In genomic region chr12:84008729-84009128, GRCm38 (mm10) we compare ENCODE assay signal across 11 mouse cellular contexts. TPM values are rescaled to one million over a fixed set of nuclear protein-coding genes. Genes with fewer than 3 reads are reported as not detected.
DNase-seq lines count a peak whose midpoint lies in the region; ATAC-seq lines count a peak whose summit lies in the region.
"Had no signal": no experiment of that assay in that cellular context is flagged by ENCODE, and none has a peak within 500 bp of the region (broad histone marks: within the 10 kb centered on the region; RNA-seq: fewer than 3 reads in every experiment).

No protein-coding gene starts in this region.

- no peak for DNase-seq in kidney, postnatal 10 days
- DNase-seq in embryonic facial prominence, embryonic 14.5 days (ENCODE audit: low spot score) = no peak
- no peak for DNase-seq in intestine, embryonic 14.5 days (ENCODE audit: low spot score)
- no peak for DNase-seq in midbrain, embryonic 14.5 days
- DNase-seq in layer of hippocampus, postnatal 25 days (ENCODE audit: extremely low spot score in 1 of 2, low spot score in 1 of 2) = no peak
- DNase-seq in adrenal gland, postnatal 10 days = no peak
- no peak for DNase-seq in embryo, embryonic 11 days
- DNase-seq: thymus, postnatal 25 days had no signal

- H3K4me3 ChIP-seq in kidney, embryonic 14.5 days (ENCODE audit: low read length) = peak overlapping the region; percentile 43; the same call in 1 of the 2 replicates
- peak overlapping the region; percentile 49 for H3K4me3 ChIP-seq in embryonic facial prominence, embryonic 14.5 days (ENCODE audit: low read depth, low read length)
- peak overlapping the region; percentile 43; the same call in 1 of the 2 replicates for H3K4me3 ChIP-seq in intestine, embryonic 14.5 days (ENCODE audit: low read depth, low read length)
- peak overlapping the region; percentile 43 for H3K4me3 ChIP-seq in midbrain, embryonic 14.5 days (replicated peaks; ENCODE audit: low read depth, low read length)

- no peak for ATAC-seq in kidney, embryonic 14.5 days (ENCODE audit: low FRiP score, low TSS enrichment)
- ATAC-seq in embryonic facial prominence, embryonic 14.5 days (ENCODE audit: low read depth) = no peak
- ATAC-seq in intestine, embryonic 14.5 days (replicated peaks; ENCODE audit: low FRiP score, low TSS enrichment, low read depth) = no peak
- no peak for ATAC-seq in midbrain, embryonic 14.5 days (ENCODE audit: low FRiP score, low TSS enrichment)

- WGBS in kidney, embryonic 14.5 days = 72% methylated on average over 8 of the region's 8 CpGs
- 60% methylated on average over 8 of the region's 8 CpGs for WGBS in embryonic facial prominence, embryonic 14.5 days
- WGBS in intestine, embryonic 14.5 days = 62% methylated on average over 8 of the region's 8 CpGs
- WGBS in midbrain, embryonic 14.5 days = 41% methylated on average over 8 of the region's 8 CpGs

- peak overlapping the region; percentile 51 for H3K4me2 ChIP-seq in kidney, embryonic 14.5 days (replicated peaks; ENCODE audit: low read depth, low read length)
- H3K4me2 ChIP-seq in embryonic facial prominence, embryonic 14.5 days (ENCODE audit: low read depth, low read length) = peak overlapping the region; percentile 58
- H3K4me2 ChIP-seq in intestine, embryonic 14.5 days (ENCODE audit: low read length) = peak overlapping the region; percentile 45
- H3K4me2 ChIP-seq in midbrain, embryonic 14.5 days (ENCODE audit: low read length) = peak overlapping the region; percentile 56

- no peak overlapping the region for H3K9ac ChIP-seq in kidney, embryonic 14.5 days (ENCODE audit: low read depth, low read length)
- peak overlapping the region; percentile 67 for H3K9ac ChIP-seq in embryonic facial prominence, embryonic 14.5 days (ENCODE audit: low read depth, low read length)
- H3K9ac ChIP-seq in intestine, embryonic 14.5 days (ENCODE audit: low read length) = peak overlapping the region; percentile 51
- H3K9ac ChIP-seq in midbrain, embryonic 14.5 days (replicated peaks; ENCODE audit: low read length) = 0 out of 2 replicates have a peak overlapping the region, but pooled peaks have one; percentile 46

- H3K27me3 ChIP-seq in kidney, embryonic 14.5 days (ENCODE audit: control insufficient read depth, insufficient read depth, low read length) = no peaks in the 10 kb centered on the region
- no peaks in the 10 kb centered on the region for H3K27me3 ChIP-seq in embryonic facial prominence, embryonic 14.5 days (replicated peaks; ENCODE audit: control insufficient read depth, insufficient read depth, low read length)
- no peaks in the 10 kb centered on the region for H3K27me3 ChIP-seq in intestine, embryonic 14.5 days (replicated peaks; ENCODE audit: control insufficient read depth, insufficient read depth, low read length)
- no peaks in the 10 kb centered on the region for H3K27me3 ChIP-seq in midbrain, embryonic 14.5 days (ENCODE audit: control insufficient read depth, insufficient read depth, low read length)

- no peaks in the 10 kb centered on the region for H3K36me3 ChIP-seq in kidney, embryonic 14.5 days (ENCODE audit: control insufficient read depth, insufficient read depth, low read length)
- H3K36me3 ChIP-seq in embryonic facial prominence, embryonic 14.5 days (ENCODE audit: control insufficient read depth, insufficient read depth, low read length) = no peaks in the 10 kb centered on the region
- no peaks in the 10 kb centered on the region for H3K36me3 ChIP-seq in intestine, embryonic 14.5 days (ENCODE audit: control insufficient read depth, insufficient read depth, low read length)
- H3K36me3 ChIP-seq in midbrain, embryonic 14.5 days (ENCODE audit: control insufficient read depth, insufficient read depth, low read length) = no peaks in the 10 kb centered on the region

- peaks cover 6% of the 10 kb centered on the region for H3K4me1 ChIP-seq in kidney, embryonic 14.5 days (ENCODE audit: control insufficient read depth, insufficient read depth, low read length)
- peaks cover 9% of the 10 kb centered on the region for H3K4me1 ChIP-seq in embryonic facial prominence, embryonic 14.5 days (ENCODE audit: control insufficient read depth, insufficient read depth, low read length)
- H3K4me1 ChIP-seq in intestine, embryonic 14.5 days (replicated peaks; ENCODE audit: control insufficient read depth, insufficient read depth, low read length) = peaks cover 8% of the 10 kb centered on the region; the same call in 1 of the 2 replicates
- peaks cover 17% of the 10 kb centered on the region for H3K4me1 ChIP-seq in midbrain, embryonic 14.5 days (ENCODE audit: control insufficient read depth, insufficient read depth, low read length)

- H3K9me3 ChIP-seq in kidney, embryonic 14.5 days (ENCODE audit: control insufficient read depth, low read length) = no peaks in the 10 kb centered on the region
- H3K9me3 ChIP-seq in embryonic facial prominence, embryonic 14.5 days (ENCODE audit: control insufficient read depth, low read length) = no peaks in the 10 kb centered on the region
- H3K9me3 ChIP-seq in intestine, embryonic 14.5 days (ENCODE audit: control insufficient read depth, low read length) = no peaks in the 10 kb centered on the region
- H3K9me3 ChIP-seq in midbrain, embryonic 14.5 days (ENCODE audit: control insufficient read depth, low read length) = no peaks in the 10 kb centered on the region

- H3K27ac ChIP-seq in kidney, embryonic 14.5 days (ENCODE audit: low read depth, low read length) = no peak overlapping the region
- peak overlapping the region; percentile 45; the same call in 1 of the 2 replicates for H3K27ac ChIP-seq in embryonic facial prominence, embryonic 14.5 days (replicated peaks; ENCODE audit: low read depth, low read length)
- peak overlapping the region; percentile 66 for H3K27ac ChIP-seq in intestine, embryonic 14.5 days (ENCODE audit: low read depth)
- peak overlapping the region; percentile 67 for H3K27ac ChIP-seq in midbrain, embryonic 14.5 days (replicated peaks; ENCODE audit: low read depth, low read length)

RNA-seq across cellular contexts. Expression of gene Acot1, which starts 0.6 kb away (rescaled TPM):
- polyA plus RNA-seq in kidney, embryonic 14.5 days (2014; fragmentation: Nextera tagmentation; extraction: Ambion mirVana) = 48.9 and 55.2 TPM in 2 replicates
- polyA plus RNA-seq in embryonic facial prominence, embryonic 14.5 days (2014; fragmentation: Nextera tagmentation; extraction: Ambion mirVana) = 40.2 and 41.4 TPM in 2 replicates
- 89.0 and 99.5 TPM in 2 replicates for polyA plus RNA-seq in intestine, embryonic 14.5 days (2014; fragmentation: Nextera tagmentation; extraction: Ambion mirVana)
- polyA plus RNA-seq in midbrain, embryonic 14.5 days (2014; fragmentation: Nextera tagmentation; extraction: Ambion mirVana) = 98.3 and 108 TPM in 2 replicates
- 10 to 100 TPM; 25.6 to 30.9 TPM for total RNA-seq in layer of hippocampus, postnatal 25 days (2021)
- 10 to 100 TPM; 19.9 to 20.0 TPM for total RNA-seq in adrenal gland, postnatal 10 days (2021)

RNA-seq across cellular contexts. Expression of gene Acot2, which starts 21.1 kb away (rescaled TPM):
- polyA plus RNA-seq in kidney, embryonic 14.5 days (2014; fragmentation: Nextera tagmentation; extraction: Ambion mirVana) = 32.7 and 37.5 TPM in 2 replicates
- 9.8 and 14.5 TPM in 2 replicates for polyA plus RNA-seq in embryonic facial prominence, embryonic 14.5 days (2014; fragmentation: Nextera tagmentation; extraction: Ambion mirVana)
- polyA plus RNA-seq in intestine, embryonic 14.5 days (2014; fragmentation: Nextera tagmentation; extraction: Ambion mirVana) = 25.9 and 26.6 TPM in 2 replicates
- polyA plus RNA-seq in midbrain, embryonic 14.5 days (2014; fragmentation: Nextera tagmentation; extraction: Ambion mirVana) = 8.8 and 9.2 TPM in 2 replicates
- 10 to 100 TPM; 14.9 to 16.2 TPM for total RNA-seq in layer of hippocampus, postnatal 25 days (2021)
- 10 to 100 TPM; 52.7 to 57.5 TPM for total RNA-seq in adrenal gland, postnatal 10 days (2021)

RNA-seq across cellular contexts. Expression of gene Heatr4, which starts 24.1 kb away (rescaled TPM):
- not detected in 2 replicates for polyA plus RNA-seq in kidney, embryonic 14.5 days (2014; fragmentation: Nextera tagmentation; extraction: Ambion mirVana)
- not detected in 2 replicates for polyA plus RNA-seq in embryonic facial prominence, embryonic 14.5 days (2014; fragmentation: Nextera tagmentation; extraction: Ambion mirVana)
- polyA plus RNA-seq in intestine, embryonic 14.5 days (2014; fragmentation: Nextera tagmentation; extraction: Ambion mirVana) = not detected in 2 replicates
- polyA plus RNA-seq in midbrain, embryonic 14.5 days (2014; fragmentation: Nextera tagmentation; extraction: Ambion mirVana) = not detected in 2 replicates
- not detected for total RNA-seq in layer of hippocampus, postnatal 25 days (2021)
- total RNA-seq in adrenal gland, postnatal 10 days (2021) = not detected
- total RNA-seq: adrenal gland, postnatal 4 days had no signal
- polyA plus RNA-seq: erythroblast, embryonic 14.5 days had no signal

RNA-seq across cellular contexts. Expression of gene Acot4, which starts 29.4 kb away (rescaled TPM):
- 1.3 and 3.4 TPM in 2 replicates for polyA plus RNA-seq in kidney, embryonic 14.5 days (2014; fragmentation: Nextera tagmentation; extraction: Ambion mirVana)
- 0.13 and 0.38 TPM in 2 replicates for polyA plus RNA-seq in embryonic facial prominence, embryonic 14.5 days (2014; fragmentation: Nextera tagmentation; extraction: Ambion mirVana)
- 2.2 and 2.5 TPM in 2 replicates for polyA plus RNA-seq in intestine, embryonic 14.5 days (2014; fragmentation: Nextera tagmentation; extraction: Ambion mirVana)
- polyA plus RNA-seq in midbrain, embryonic 14.5 days (2014; fragmentation: Nextera tagmentation; extraction: Ambion mirVana) = 0.18 and 0.62 TPM in 2 replicates
- 1 to 10 TPM; 2.5 to 4.0 TPM for total RNA-seq in layer of hippocampus, postnatal 25 days (2021)
- 1 to 10 TPM; 6.2 to 7.8 TPM for total RNA-seq in adrenal gland, postnatal 10 days (2021)

RNA-seq across cellular contexts. Expression of gene Gm49366, which starts 30.0 kb away (rescaled TPM):
- polyA plus RNA-seq in kidney, embryonic 14.5 days (2014; fragmentation: Nextera tagmentation; extraction: Ambion mirVana) = not detected in 2 replicates
- not detected in 2 replicates for polyA plus RNA-seq in embryonic facial prominence, embryonic 14.5 days (2014; fragmentation: Nextera tagmentation; extraction: Ambion mirVana)
- polyA plus RNA-seq in intestine, embryonic 14.5 days (2014; fragmentation: Nextera tagmentation; extraction: Ambion mirVana) = not detected in 2 replicates
- polyA plus RNA-seq in midbrain, embryonic 14.5 days (2014; fragmentation: Nextera tagmentation; extraction: Ambion mirVana) = not detected in 2 replicates
- not detected for total RNA-seq in layer of hippocampus, postnatal 25 days (2021)
- total RNA-seq in adrenal gland, postnatal 10 days (2021) = not detected
- total RNA-seq: adrenal gland, postnatal 4 days had no signal
- polyA plus RNA-seq: erythroblast, embryonic 14.5 days had no signal
